In the genomic region with DNA sequence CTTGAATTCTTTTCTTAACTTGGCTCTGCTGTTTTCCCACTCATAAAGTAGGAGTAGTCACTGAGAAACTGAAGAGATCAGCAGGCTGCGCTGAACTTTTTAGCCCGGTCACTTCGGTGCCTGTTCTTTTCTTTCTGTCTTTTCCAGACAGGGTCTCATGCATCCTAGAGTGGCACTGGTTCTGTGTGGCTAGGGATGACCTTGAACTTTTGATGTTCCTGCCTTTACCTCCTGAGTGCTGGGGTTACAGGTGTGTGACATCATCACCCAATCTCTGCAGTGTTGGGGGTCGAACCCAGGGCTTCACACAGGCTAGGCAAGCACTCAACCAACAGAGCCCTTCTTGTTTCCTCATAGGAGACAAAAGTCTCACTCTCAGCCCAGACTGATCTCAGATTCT, we compare ENCODE assay signal across 43 mouse cellular contexts. TPM values are rescaled to one million over a fixed set of nuclear protein-coding genes. Genes with fewer than 3 reads are reported as not detected.
"Had no signal": no experiment of that assay in that cellular context is flagged by ENCODE, and none has a peak within 500 bp of the region (broad histone marks: within the 10 kb centered on the region; RNA-seq: fewer than 3 reads in every experiment).

No protein-coding gene starts in this region.

- H3K4me3 ChIP-seq: heart, embryonic 10.5 days; heart, embryonic 12.5 days; heart, embryonic 13.5 days; heart, embryonic 15.5 days; hindbrain, embryonic 10.5 days; hindbrain, embryonic 12.5 days; hindbrain, embryonic 13.5 days; hindbrain, embryonic 15.5 days; intestine, embryonic 15.5 days; kidney, embryonic 15.5 days; layer of hippocampus, adult 2 months had no signal

- ATAC-seq: hindbrain, embryonic 16.5 days; hindbrain, postnatal 0 days; inflammation-experienced regulatory T-cells, adult 6 months; intestine, embryonic 15.5 days; intestine, embryonic 16.5 days; intestine, postnatal 0 days had no signal

- H3K9ac ChIP-seq: heart, embryonic 12.5 days; heart, embryonic 13.5 days; heart, embryonic 15.5 days; hindbrain, embryonic 12.5 days; hindbrain, embryonic 13.5 days; hindbrain, embryonic 14.5 days; hindbrain, embryonic 15.5 days; intestine, embryonic 15.5 days; kidney, embryonic 15.5 days had no signal

- H3K27me3 ChIP-seq: heart, embryonic 12.5 days; heart, embryonic 13.5 days; heart, embryonic 15.5 days; hindbrain, embryonic 12.5 days; hindbrain, embryonic 13.5 days; hindbrain, embryonic 15.5 days; intestine, embryonic 15.5 days; kidney, embryonic 15.5 days had no signal

- H3K27ac ChIP-seq: heart, embryonic 10.5 days; heart, embryonic 13.5 days; heart, embryonic 15.5 days; hindbrain, embryonic 10.5 days; hindbrain, embryonic 12.5 days; hindbrain, embryonic 13.5 days; hindbrain, embryonic 14.5 days; hindbrain, embryonic 15.5 days; hindbrain, postnatal 0 days; intestine, embryonic 15.5 days; kidney, embryonic 15.5 days; kidney, postnatal 0 days; layer of hippocampus, adult 2 months had no signal

- H3K4me1 ChIP-seq: heart, embryonic 10.5 days; heart, embryonic 12.5 days; heart, embryonic 13.5 days; heart, embryonic 15.5 days; hindbrain, embryonic 10.5 days; hindbrain, embryonic 12.5 days; hindbrain, embryonic 13.5 days; hindbrain, embryonic 15.5 days had no signal

- H3K36me3 ChIP-seq: heart, embryonic 10.5 days; heart, embryonic 12.5 days; heart, embryonic 13.5 days; heart, embryonic 15.5 days; hindbrain, embryonic 10.5 days; hindbrain, embryonic 12.5 days; hindbrain, embryonic 13.5 days; hindbrain, embryonic 15.5 days; intestine, embryonic 15.5 days; kidney, embryonic 15.5 days had no signal

- DNase-seq: heart, postnatal 10 days; heart, postnatal 14 days; heart, postnatal 36 days; heart, postnatal 4 days; kidney, adult 11 months; kidney, adult 18-20 months; kidney, adult 2 months; kidney, adult 8-10 months; kidney, adult 9 months; kidney, postnatal 10 days; kidney, postnatal 14 days; kidney, postnatal 25 days; kidney, postnatal 36 days; kidney, postnatal 4 days; layer of hippocampus, adult 9-11 months; layer of hippocampus, postnatal 36 days had no signal

- H3K4me2 ChIP-seq: heart, embryonic 11.5 days; heart, embryonic 12.5 days; heart, embryonic 13.5 days; heart, embryonic 15.5 days; hindbrain, embryonic 12.5 days; hindbrain, embryonic 13.5 days; hindbrain, embryonic 14.5 days; hindbrain, embryonic 15.5 days; intestine, embryonic 15.5 days; kidney, embryonic 15.5 days had no signal

- H3K9me3 ChIP-seq: heart, embryonic 10.5 days; heart, embryonic 12.5 days; heart, embryonic 13.5 days; heart, embryonic 15.5 days; hindbrain, embryonic 10.5 days; hindbrain, embryonic 12.5 days; hindbrain, embryonic 13.5 days; hindbrain, embryonic 15.5 days; intestine, embryonic 15.5 days; kidney, embryonic 15.5 days had no signal

RNA-seq across cellular contexts. Expression of gene Gm10663, which starts 18.1 kb away (rescaled TPM):
- polyA plus RNA-seq: heart, embryonic 10.5 days; heart, embryonic 11.5 days; heart, embryonic 12.5 days; heart, embryonic 13.5 days; heart, embryonic 14.5 days; heart, embryonic 15.5 days; heart, embryonic 16.5 days; heart, postnatal 0 days; hindbrain, embryonic 10.5 days; hindbrain, embryonic 11.5 days; hindbrain, embryonic 12.5 days; hindbrain, embryonic 13.5 days; hindbrain, embryonic 14.5 days; hindbrain, embryonic 15.5 days; hindbrain, embryonic 16.5 days; hindbrain, postnatal 0 days; inflammation-experienced regulatory T-cells, adult 6 months; intestine, embryonic 14.5 days; intestine, embryonic 15.5 days; intestine, embryonic 16.5 days; intestine, postnatal 0 days; kidney, adult 2 months; kidney, embryonic 14.5 days; kidney, embryonic 15.5 days; kidney, embryonic 16.5 days; kidney, postnatal 0 days; large intestine, adult 2 months had no signal

RNA-seq across cellular contexts. Expression of gene Apela, which starts 19.6 kb away (rescaled TPM):
- polyA plus RNA-seq: inflammation-experienced regulatory T-cells, adult 6 months; large intestine, adult 2 months had no signal

RNA-seq across cellular contexts. Expression of gene Trim60, which starts 38.3 kb away (rescaled TPM):
- polyA plus RNA-seq: heart, embryonic 10.5 days; heart, embryonic 11.5 days; heart, embryonic 13.5 days; heart, embryonic 14.5 days; heart, embryonic 15.5 days; heart, embryonic 16.5 days; heart, postnatal 0 days; hindbrain, embryonic 10.5 days; hindbrain, embryonic 11.5 days; hindbrain, embryonic 12.5 days; hindbrain, embryonic 13.5 days; hindbrain, embryonic 15.5 days; hindbrain, embryonic 16.5 days; hindbrain, postnatal 0 days; inflammation-experienced regulatory T-cells, adult 6 months; intestine, embryonic 14.5 days; intestine, embryonic 15.5 days; intestine, embryonic 16.5 days; intestine, postnatal 0 days; kidney, embryonic 14.5 days; large intestine, adult 2 months had no signal

RNA-seq across cellular contexts. Expression of gene Trim61, which starts 38.4 kb away (rescaled TPM):
- polyA plus RNA-seq: heart, embryonic 15.5 days; heart, postnatal 0 days; hindbrain, embryonic 10.5 days; hindbrain, embryonic 11.5 days; hindbrain, embryonic 12.5 days; hindbrain, embryonic 13.5 days; hindbrain, embryonic 15.5 days; hindbrain, embryonic 16.5 days; hindbrain, postnatal 0 days; inflammation-experienced regulatory T-cells, adult 6 months; intestine, embryonic 14.5 days; intestine, embryonic 15.5 days; large intestine, adult 2 months had no signal
